Mouse (Mus musculus) MN1 (cell line): ENCODE measurements around the gene Fads3.
A peak's percentile ranks its signal among the peaks of the same experiment; 100 is the strongest.

Experiments used
- DNase-seq: peaks from one replicate; pipeline ENCODE4 v3.0.0-alpha.2; 2016; ENCODE audit warnings: low spot score

Fads3 gene

DNA sequence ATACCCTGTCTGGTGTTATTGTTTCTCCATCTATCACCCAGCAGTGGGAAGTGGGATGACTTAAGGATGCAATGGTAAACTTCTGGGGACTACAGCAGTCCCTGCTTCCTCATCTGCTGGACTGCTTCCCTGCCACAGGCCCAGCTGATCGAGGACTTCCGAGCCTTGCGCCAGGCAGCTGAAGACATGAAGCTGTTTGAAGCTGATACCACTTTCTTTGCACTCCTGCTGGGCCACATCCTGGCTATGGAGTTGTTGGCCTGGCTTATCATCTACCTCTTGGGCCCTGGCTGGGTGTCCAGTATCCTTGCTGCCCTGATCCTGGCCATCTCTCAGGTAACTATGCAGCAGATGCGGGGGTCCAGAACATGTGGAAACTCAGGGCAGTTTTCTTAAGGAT lies 11.3 kb downstream of the Fads3 start:
- no peak for DNase-seq

DNA sequence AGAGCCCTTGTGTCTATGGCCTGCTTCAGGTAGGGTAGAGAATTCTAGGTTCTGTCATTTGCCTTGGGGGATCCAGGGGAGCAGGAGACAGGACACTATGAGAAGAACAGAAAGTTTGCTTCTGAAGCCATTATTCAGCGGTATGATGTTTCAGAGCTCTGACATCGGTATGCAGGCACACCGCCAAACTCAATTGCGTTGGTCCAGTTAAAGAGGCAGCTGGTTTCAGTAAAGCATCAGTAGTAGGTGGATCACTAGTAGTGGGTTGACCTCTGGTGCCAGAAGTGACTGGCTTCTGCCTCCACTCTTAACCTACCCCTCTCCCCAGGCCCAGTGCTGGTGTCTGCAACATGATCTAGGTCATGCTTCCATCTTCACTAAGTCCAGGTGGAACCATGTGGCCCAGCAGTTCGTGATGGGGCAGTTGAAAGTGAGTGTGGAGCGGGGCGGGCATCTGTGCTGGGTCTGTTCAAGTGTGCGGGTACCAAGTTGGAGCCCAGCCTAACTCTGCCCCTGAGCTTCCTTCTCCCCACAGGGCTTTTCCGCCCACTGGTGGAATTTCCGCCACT lies 12.4 kb downstream of the Fads3 start:
- DNase-seq: no peak

DNA sequence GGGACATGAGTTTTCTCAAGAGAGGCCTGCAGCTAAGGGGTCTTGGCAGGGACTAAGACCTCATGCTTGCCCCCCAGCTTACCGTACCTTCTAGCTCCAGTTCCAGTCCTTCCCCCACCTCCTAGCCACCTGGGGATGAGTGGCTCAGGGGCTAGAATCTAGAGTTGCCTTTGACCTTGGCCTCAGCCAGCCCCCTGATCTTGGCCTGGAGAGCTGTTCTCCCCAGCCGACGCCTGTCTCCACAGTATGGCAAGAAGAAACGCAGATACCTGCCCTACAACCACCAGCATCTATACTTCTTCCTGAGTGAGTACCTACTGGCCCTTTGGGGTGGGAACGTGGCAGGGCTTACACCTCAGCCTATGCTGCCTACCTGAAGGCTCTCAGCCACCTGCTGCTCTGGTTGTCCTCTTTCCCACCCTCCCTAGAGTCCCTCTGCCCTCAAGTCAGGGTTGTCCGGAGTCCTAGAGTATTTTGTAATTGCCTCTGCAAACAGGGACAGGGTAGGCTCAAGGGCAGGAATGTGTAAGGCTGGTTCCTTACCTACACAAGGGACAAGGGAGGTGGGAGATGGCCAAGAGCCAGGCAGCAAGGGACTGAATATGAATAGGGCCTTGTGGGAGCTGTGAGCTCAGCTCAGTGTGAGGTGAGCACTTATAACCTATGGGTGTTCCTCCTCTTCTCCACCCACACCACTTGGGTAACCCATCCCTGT lies 13.1 kb downstream of the Fads3 start:
- DNase-seq: no peak

DNA sequence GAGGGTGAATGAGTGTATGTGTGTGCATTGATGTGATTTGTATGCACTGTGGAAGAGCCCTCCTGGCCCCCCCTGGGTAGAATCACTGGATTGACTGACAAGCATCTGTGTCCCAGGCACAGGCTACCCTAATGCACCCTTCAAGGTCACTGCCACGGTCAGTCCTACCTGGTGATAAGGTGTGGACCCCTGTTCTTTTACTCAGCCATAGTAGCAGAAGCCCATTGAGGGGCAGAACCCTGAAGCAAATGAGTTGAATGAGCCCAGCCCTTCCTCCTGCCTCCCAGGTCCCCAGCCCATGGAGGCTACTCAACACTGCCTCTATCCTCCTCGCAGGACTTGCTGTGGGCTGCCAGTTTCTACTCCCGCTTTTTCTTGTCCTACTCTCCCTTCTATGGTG lies 13.9 kb downstream of the Fads3 start:
- DNase-seq: no peak

DNA sequence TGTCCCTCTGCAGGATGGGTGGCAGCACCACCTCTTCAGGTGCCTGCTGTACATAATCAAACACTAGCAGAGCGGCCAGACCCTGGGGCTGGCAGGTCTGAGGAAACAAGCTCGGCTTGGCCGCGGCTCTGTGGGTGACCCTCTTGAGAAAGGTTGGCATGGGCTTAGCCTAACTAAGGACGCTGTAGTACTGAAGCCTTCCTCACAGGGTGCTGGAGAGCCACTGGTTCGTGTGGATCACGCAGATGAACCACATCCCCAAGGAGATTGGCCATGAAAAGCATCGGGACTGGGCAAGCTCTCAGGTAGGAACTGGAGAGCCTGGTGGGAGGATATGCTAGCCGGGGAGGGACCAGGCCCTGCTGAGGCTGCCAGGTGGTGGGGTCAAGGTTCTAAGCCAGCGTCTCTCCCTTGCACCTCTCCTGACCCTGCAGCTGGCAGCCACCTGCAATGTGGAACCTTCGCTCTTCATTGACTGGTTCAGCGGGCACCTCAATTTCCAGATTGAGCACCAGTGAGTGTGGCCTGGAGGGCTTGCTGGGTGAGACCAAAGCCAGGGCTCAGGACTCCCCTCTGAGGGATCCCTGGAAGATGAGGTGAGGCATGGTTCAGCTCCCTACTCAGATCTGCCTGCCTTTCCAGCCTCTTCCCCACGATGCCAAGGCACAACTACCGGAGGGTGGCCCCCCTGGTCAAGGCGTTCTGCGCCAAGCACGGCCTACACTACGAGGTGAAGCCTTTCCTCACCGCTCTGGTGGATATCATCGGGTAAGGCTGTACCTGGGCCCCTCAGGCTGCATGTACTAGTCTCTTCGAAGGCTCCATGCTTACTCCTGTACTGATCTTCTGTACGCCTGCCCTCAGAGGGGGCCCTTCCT lies 14.7 kb downstream of the Fads3 start:
- DNase-seq: no peak

DNA sequence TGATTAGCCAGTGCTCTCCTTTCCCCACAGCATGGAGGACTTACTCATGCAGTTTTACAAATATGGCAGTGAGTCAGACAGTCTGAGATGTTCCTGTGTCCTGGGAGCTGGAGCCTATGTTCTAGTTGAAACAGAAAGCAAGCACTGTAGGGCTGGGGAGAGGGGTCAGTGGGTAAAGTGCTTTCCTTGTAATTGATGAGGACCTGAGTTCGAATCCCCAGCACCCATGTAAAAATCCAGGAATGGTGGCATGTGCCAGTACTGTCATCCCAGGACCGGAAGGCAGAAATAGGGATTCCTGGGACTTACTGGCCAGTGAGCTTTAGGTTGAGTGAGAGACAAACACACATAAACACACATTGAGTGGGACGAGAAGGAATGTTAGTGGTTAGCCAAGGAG lies 15.3 kb downstream of the Fads3 start:
- DNase-seq: no peak

DNA sequence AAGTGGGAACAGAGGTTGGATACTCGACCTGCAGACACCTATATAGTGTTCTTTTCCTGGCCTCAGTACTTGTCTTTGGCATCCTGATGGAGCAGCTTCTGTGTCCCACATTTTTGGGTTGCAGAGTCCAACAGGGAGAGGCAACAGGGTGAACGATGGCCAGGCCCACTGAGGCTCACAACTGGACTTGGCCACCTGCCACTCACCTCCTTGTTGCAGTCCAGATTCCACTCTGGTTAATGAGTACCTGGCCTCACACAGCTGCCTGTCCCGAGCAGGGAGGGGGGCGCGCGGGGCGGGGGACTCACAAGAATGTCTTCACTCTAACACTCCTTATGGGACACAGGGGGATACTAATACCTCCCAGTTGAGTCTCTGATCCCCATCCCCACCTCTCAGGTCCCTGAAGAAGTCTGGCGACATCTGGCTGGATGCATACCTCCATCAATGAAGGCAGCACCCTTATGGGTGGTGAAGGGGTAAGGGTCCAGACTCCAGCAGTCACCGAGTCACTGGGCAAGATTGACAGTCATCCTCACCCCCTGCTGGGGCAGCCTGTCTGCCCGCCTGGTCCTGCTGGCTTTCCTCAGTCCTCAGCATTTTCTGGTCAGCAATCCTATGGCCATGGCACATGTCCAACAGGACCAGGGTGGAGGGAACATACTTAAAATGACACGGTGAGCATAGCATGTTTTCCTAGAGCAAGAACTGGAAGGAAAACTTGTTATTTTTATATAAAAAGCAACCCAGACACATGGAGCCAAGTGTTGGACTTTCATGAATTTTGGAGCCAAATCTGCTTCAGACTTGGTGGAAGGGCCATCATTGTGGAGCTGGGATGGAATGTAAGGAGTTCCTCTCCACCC lies 16.4 kb downstream of the Fads3 start:
- no peak for DNase-seq

DNA sequence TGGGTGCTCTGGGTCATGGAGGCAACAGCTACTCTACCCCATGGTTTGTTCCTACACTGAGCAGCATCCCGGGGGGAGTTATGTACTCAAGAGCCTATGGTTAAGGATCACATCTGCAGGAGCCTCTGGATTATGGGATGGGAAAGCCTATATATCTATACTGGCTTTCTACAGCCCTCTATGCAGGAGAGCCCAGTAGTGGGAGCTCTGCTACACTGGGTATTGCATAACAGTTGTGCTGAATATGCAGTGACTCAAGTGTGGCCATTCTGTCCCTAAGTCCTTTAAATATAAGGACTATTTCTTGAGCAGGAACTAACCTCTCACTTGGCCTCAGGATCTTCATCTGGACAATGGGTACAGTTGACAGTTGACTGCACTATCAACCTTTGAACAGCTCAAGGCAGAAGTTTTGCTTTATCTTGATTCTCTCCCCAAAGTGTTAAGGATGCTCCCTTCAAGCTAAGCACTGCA lies 17.0 kb downstream of the Fads3 start:
- no peak for DNase-seq

DNA sequence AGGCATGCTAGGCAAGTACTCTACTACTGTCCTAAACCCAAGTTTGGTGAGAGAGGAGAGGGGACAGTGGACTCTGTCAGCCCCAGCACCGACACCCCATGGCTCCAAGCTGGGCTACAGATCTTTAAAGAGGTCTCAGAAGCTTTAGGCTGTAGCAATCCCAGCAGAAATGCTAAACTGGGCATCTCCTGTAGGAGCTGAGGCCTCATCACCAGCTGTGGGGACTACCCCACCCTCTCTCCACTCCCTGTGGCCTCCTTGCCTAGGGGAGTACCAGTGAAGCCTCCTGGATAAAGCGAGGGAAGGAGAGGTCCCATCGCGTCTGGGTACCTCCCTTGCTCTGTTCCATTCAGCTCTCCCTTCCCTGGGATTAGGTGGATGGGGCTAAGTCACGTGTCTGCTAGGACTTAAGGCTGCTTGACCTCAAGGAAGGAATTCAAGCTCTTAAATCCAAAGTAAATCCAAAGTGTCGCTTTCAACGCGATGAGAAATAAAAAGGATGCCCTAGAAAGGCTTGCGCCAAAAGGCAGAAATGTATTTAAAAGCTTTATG lies 17.6 kb downstream of the Fads3 start:
- DNase-seq: no peak

DNA sequence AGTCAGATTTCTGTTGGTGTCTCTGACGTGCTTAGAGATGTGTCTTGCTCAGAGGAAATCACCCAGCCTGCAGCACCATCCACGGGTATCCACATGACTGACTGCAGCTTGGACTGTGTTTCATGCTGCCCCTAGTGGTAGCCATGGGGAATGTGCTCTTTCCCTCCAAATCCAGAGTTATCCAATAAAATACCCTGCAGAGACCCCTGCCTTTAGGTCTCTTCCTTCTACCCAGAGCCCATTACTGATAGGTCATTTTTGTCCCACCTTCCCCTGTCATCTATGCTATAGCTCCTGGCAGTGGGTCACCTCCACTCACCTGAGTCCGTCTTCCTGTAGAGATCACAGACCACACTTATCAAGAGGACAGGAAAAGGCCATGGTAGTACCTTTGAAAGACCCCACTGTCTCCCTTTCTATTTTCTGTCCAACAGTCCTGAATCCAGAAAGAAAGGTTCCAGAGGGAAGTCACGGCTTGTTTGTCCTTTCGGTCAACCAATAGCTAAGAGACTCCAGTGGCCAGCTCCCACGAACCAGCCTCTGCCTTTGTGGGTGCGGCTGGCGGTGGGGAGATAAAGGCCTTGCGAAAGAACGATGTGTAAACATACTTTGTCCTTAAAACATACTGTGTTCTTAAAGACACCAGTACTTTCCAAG lies 18.7 kb downstream of the Fads3 start:
- DNase-seq: peak; percentile 36

DNA sequence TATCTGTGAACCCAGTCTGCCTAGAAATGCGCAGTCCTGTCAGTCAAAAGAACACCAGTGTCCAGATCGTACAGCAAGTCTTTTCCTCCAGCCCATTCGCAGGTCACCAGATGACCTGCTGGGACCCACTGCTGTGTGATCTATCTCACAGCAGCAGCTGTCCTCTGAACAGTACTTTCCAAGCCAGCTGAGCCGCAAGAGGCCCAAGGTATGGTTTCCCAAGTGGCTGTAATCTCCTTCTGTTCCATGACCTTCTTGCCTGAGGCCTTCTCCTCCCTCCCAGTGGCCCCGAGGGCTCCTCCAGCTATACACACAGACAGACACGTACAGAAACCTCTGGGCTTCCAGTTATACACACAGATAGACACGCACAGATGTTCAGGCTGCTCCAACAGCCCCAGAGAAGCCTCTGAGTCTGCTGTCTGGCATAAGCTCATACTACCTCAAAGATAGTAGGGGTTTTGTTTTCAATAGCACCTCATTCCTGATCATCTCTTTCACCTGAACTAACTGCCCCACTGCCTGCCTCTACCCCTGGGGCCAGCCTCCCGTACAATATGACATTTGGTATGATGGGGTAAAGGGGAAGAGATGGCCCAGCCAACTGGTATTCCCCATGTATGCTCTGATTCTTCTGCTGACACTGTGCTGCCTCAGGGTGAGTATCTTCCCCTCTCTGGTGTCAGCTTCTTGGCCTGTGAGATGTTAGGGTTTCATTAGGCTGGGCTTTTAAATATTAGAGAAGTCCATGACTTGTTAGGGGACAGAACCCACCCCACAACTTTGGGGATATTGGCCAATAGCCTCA lies 19.6 kb downstream of the Fads3 start:
- DNase-seq: no peak

DNA sequence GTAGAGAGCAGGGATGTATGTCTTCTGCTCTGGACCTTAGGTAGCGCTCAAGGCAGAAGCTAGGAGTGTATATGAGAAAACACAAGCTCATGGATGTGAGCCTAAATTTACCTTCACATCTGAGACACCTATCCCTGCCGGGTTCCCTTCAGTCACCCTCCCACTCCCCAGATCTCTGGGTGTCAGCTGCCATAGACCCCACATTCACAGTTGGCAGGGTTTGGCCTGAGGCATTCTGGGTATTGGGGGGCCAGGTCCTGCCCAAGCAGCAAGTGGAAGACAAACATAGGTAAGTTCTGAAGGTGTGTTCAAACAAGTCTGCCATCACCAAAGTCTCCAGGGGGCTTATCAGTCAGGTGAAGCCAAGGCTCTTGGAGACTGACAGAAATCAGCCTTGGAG lies 20.3 kb downstream of the Fads3 start:
- no peak for DNase-seq

DNA sequence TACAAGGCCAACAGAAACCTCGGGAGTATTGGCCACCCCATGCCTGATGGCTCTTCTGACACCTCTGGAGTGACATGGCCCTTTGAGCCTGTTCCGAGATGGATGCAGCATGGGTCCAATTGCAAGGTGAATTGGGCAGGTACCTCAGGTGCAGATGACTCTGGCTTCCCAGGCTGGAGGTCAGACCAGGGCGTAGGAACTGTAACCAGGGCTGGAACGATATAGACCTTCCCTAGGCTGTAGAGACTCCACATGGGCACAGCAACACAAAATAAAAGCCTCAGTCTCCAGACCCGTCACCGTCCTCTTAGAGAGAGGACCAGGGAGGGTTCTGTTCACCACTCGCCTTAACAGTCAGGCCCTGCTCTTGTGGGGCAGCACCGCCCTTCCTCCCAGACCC lies 20.9 kb downstream of the Fads3 start:
- no peak for DNase-seq

DNA sequence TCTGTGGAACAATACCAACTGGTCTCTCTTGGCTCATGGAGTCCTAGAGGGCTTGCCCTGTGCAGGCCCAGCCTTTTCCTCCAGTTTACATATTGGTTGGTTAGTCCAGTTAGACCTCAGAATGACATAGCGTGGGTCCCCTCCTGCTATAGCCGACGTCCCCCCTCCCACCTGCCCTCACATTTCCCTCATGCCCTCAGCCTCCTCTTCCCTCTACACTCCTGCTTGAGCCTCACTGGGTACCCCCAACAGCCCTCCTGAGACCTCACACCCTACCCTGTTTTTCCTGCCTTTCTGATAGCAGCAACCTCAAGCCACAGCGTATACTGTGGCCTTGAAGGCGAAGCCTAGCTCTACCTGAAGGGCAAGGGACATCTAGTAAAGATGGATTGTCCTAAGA lies 21.5 kb downstream of the Fads3 start:
- no peak for DNase-seq

DNA sequence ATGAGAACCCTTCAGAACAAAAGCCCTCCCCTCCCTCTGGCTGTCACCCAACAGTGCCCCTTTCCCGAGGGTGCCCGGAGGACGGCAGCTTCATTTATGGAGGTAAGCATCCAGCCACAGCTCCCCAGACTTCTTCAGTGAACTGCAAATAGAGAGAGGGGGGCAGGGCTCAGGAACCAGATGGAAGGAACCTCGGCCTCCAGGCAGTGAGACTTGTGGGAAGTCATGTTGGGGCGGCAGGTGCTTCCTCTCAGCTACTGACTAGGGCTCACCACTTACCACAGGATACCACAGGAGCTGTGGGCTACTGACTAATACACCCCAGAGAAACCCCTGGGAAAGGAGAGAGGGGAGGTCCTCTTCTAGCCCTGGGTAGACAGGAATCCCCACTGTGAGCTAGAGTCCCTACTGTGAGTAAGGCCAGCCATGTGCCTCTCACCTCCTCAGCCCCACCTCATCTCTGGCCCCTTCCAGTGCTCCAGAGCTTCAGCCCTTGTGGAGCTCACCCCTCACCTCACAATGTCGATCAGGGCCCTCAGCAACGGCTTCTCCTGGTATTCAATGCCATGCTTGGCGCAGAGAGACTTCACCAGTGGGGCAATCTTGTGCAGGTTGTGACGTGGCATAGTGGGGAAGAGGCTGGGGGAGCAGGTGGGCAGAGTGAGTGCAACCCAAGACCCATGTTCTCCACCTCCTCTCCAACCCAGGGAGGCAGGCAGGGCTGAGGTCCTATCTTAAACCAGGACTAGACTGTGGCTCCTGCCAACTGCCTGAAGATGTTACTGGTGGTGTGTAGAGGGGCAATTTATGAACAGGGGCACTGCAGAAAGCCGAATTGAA lies 23.0 kb downstream of the Fads3 start:
- DNase-seq: no peak

DNA sequence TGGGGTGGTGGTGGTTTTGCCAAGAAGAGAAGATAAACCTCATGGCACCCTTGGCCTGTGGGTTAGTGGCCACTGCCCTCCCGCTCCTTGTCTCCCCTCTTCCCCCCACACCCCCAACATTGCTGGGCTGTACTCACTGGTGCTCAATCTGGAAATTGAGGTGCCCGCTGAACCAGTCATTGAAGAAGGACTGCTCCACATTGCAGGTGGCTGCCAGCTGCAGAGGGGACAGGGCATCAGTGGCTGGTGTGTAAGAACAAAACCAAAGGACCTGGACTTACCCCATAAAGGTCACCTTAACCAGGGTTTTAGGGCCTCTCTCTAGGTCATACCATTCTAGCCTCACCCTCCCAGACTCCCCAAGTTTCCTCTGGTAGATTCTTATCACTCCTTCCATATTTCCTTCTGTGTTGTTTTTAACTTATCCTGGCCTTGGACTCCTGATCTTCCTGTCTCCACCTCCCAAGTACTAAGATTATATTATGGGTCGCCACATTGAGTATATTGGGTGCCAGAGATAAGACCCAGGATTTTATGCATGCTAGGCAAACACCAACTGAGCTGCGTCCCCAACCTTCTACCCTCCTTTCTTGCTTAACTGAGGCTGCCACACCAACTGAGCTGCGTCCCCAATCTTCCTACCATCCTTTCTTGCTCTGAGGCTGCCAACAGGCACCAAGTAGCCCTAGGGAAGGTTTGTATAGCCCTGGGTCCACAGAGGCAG lies 24.3 kb downstream of the Fads3 start:
- DNase-seq: no peak

DNA sequence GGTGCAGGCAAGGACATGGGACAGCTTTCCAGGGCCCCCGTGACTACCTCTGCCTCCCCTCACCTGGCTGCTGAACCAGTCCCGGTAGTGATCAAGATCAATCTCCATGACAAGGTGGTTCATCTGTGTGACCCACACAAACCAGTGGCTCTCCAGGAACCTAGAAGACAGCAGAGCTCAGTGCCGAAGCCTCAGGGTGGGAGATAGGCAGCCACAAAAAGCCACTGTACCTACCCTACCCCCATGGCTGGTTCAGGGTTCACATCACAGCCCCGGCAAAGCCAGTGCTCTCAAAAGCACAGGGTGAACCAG lies 24.8 kb downstream of the Fads3 start:
- DNase-seq: no peak

DNA sequence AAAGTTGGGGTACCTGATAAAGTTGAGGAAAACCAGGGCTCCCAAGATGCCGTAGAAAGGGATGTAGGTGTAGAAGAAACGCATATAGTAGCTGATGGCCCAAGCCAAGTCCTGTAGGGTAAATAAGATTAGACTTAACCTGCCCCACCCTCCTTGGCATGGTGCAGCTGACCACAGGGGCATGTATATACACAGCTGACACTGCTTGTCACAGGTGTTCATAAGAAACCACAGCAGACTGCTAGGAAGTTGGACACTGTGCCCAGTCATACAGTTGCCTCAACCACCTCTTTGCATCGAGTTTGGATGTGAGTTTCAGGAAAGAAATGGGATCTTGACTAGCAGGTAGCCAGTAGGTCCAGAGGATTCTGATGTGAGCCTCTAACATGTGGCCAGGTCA lies 25.1 kb downstream of the Fads3 start:
- no peak for DNase-seq

DNA sequence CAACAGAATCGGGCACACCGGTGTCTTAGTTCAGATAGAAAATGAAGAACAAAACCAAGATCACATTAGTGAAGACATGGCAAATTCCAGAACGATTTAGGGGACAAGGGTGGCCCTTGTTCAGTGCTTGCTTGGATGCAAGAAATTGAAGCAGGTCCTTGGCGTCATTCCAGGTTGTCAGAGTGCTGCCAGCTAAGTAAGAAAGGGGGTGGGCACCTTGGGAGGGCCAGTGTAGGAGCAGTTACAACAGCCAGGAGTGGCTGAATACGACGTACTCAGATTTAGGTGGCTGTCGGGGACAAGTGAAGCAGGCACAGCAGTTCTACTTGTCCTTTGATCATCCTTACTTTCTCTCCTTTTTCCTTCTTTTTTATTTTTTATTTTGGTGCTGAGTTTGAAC lies 26.3 kb downstream of the Fads3 start:
- DNase-seq: peak; percentile 17
